Mouse (Mus musculus) thymus, adult 2 months (tissue): Measurements from ENCODE around the gene Col4a2. TPM values are rescaled to one million over a fixed set of nuclear protein-coding genes. Genes with fewer than 3 reads are reported as not detected.

Source experiments
- DNase-seq: peaks from one replicate; pipeline ENCODE4 v3.0.0; 2021
- H3K27ac ChIP-seq: fragments of 200-500 bp; 2 replicates; pipeline ENCODE4 v1.5.1; 2012; ENCODE audit warnings: low read length, control low read depth; ENCODE audit not compliant: control insufficient read depth, insufficient read depth
- H3K27me3 ChIP-seq: fragments of 200-500 bp; 2 replicates; pipeline ENCODE4 v1.6.1; 2012; ENCODE audit warnings: mild to moderate bottlenecking, low read length, moderate library complexity, mixed read lengths; ENCODE audit not compliant: control insufficient read depth, insufficient read depth
- H3K36me3 ChIP-seq: fragments of 200-500 bp; 2 replicates; pipeline ENCODE4 v1.6.1; 2012; ENCODE audit warnings: mild to moderate bottlenecking, low read length, moderate library complexity; ENCODE audit not compliant: control insufficient read depth, insufficient read depth
- H3K4me1 ChIP-seq: fragments of 200-500 bp; replicated peaks from 2 replicates; pipeline ENCODE4 v1.6.1; 2012; ENCODE audit warnings: low read length; ENCODE audit not compliant: control insufficient read depth, insufficient read depth
- H3K4me3 ChIP-seq: fragments of 200-500 bp; 2 replicates; pipeline ENCODE4 v1.5.1; 2012; ENCODE audit warnings: mild to moderate bottlenecking, low read length, control low read depth, moderate library complexity; ENCODE audit not compliant: control insufficient read depth, insufficient read depth
- CTCF ChIP-seq: fragments of 200-500 bp; IDR thresholded peaks from 2 replicates; pipeline ENCODE4 v1.5.1; 2012; ENCODE audit warnings: mild to moderate bottlenecking, control low read depth, low read length, moderate library complexity, borderline replicate concordance; ENCODE audit not compliant: control insufficient read depth, poor library complexity, insufficient read depth; ENCODE audit errors: extremely low read depth
- POLR2A ChIP-seq: fragments of 200-500 bp; IDR thresholded peaks from 2 replicates; pipeline ENCODE4 v1.6.1; 2012; ENCODE audit warnings: mild to moderate bottlenecking, low read length, control low read depth, moderate library complexity; ENCODE audit not compliant: control insufficient read depth, poor library complexity, insufficient read depth; ENCODE audit errors: extremely low read depth
- WGBS: fragments of 180-500 bp; shearing (Covaris S2); methylation state at CpG from one replicate; pipeline ENCODE4 v1.1.7; 2018; 5-methylcytosine and 5-hydroxymethylcytosine counted together
- polyA plus RNA-seq: library from polyadenylated mRNA; depleted of rRNA; stranded (reverse); fragments of >200 nt; gene quantifications from 2 replicates; pipeline ENCODE4 v1.2.3, GENCODE M21; 2012

Gene Col4a2
- polyA plus RNA-seq, 1 experiment, result 25.7 TPM

DNA sequence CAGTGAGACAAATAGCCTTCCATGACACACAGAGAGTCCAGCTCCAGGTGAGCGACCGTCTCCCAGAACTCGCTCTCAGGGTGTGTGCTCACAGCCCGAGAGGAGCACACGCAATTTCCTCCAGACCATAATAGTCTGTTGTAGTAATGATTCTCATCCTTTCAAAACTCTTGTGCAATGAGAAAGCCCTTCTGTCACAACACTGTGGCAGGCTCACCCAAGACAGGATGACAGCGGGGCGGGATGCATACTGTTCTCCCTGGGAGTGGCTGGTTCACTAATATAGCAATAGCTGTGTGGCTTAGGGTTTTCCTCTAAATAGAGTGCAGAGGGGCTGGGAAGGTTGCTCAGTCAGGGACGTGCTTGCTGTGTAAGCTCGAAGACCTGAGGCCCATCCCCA, 91.2 kb downstream of the Col4a2 start:
- no peaks in the 10 kb centered on the region for H3K27me3 ChIP-seq
- H3K4me3 ChIP-seq, result no peak overlapping the region
- DNase-seq, result no peak
- H3K36me3 ChIP-seq, result no peaks in the 10 kb centered on the region
- no peak overlapping the region for H3K27ac ChIP-seq
- WGBS, result 95% methylated on average over 9 of the region's 9 CpGs
- no peak for TF ChIP-seq CTCF
- TF ChIP-seq POLR2A, result no peak
- no peaks in the 10 kb centered on the region for H3K4me1 ChIP-seq

DNA sequence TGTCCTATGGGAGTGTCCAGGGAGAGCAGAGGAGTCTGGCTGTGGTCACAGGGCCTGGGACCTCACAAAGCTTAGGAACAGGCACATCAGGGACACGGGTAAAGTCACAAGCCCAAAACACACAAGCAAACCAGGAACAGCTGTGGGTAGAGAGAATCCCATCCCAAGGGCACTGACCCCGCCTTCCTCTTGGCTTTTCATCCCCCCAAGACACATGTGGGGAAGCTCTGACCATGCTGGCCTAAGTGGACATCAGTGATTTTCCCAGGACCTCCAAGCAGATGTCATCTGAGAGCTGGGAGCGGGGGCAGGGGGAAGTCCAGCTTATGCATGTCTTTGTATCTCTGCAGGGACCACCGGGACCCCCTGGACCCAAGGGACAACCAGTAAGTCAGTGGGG, 92.0 kb downstream of the Col4a2 start:
- no peak for TF ChIP-seq POLR2A
- TF ChIP-seq CTCF, result no peak
- no peaks in the 10 kb centered on the region for H3K27me3 ChIP-seq
- no peak for DNase-seq
- H3K27ac ChIP-seq, result no peak overlapping the region
- H3K4me1 ChIP-seq, result no peaks in the 10 kb centered on the region
- H3K4me3 ChIP-seq, result no peak overlapping the region
- H3K36me3 ChIP-seq, result no peaks in the 10 kb centered on the region
- WGBS, result 89% methylated on average over 4 of the region's 4 CpGs

DNA sequence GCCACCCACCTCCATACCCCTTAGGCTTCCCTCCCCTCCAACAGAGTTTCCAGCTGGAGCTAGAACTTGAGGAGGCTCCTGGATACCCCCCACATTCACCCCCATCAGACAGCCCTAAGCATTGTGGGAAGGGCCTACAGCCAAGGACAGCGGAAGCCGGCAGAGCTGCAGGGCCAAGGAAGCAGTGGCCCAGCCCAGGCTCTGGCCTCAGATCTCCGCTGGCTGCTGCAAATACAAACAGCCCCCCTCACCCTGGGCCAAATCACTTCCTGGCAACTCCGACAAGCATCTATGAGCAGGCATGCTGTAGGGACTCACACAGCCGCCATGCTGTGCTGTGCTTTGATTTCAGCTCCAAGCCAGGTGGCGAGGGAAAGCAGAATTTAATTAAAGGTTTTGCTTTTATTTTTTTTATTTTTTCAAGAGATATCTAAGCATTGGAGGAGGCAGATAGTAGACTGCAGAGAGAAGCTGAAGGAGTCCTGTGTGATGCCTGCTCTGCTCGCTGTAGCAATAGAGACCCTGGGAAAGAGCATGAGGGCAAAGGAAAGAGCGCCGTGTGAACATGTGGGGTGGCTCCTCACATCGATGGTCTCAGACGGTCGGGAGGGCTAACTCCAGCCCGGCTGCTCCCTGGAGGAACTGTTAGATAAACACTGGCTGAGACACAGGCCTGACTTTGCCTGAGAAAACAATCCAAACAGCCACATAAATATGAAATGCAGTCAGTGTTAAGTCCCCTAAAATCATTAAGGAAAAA, 93.3 kb downstream of the Col4a2 start:
- H3K36me3 ChIP-seq, result no peaks in the 10 kb centered on the region
- no peaks in the 10 kb centered on the region for H3K27me3 ChIP-seq
- DNase-seq, result no peak

DNA sequence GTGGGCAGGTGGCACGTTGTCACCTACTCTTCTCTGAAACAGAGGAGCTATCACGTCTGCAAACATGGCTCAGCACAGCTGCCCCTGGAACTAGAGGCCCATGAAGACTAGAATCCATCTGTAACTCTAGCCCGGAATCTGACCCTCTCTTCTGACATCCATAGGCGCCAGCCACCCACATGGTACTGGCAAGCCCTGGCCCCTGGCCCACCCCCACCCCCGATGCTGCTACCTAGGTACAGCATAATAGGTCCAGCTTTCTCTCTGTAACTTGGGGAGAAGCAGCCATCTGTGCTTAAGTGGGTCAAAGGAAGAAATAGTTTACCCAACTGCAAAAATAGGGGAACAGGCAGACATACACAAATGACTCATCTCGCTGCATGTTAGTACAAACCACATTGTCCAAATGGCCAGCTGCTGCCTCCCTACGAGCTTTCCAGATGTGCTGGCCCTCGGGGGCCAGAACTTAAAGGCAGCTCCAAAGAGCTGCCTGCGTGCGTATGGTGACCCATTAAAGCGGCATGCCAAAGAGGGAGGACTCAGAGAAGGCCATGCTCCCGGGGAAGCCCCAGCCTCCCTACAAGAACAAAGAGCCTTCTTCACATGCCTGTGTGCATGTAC, 99.0 kb downstream of the Col4a2 start:
- no peaks in the 10 kb centered on the region for H3K27me3 ChIP-seq
- H3K36me3 ChIP-seq, result no peaks in the 10 kb centered on the region
- no peak overlapping the region for H3K27ac ChIP-seq
- H3K4me3 ChIP-seq, result no peak overlapping the region
- H3K4me1 ChIP-seq, result no peaks in the 10 kb centered on the region
- DNase-seq, result no peak
- TF ChIP-seq CTCF, result no peak
- TF ChIP-seq POLR2A, result no peak
- 93% methylated on average over 12 of the region's 12 CpGs for WGBS

More for the DNA sequence above, 93.3 kb downstream of the Col4a2 start:
- H3K4me1 ChIP-seq, result no peaks in the 10 kb centered on the region
- TF ChIP-seq POLR2A (no peak), CTCF (no peak)
- 91% methylated on average over 13 of the region's 13 CpGs for WGBS
- H3K27ac ChIP-seq, result no peak overlapping the region
- no peak overlapping the region for H3K4me3 ChIP-seq

DNA sequence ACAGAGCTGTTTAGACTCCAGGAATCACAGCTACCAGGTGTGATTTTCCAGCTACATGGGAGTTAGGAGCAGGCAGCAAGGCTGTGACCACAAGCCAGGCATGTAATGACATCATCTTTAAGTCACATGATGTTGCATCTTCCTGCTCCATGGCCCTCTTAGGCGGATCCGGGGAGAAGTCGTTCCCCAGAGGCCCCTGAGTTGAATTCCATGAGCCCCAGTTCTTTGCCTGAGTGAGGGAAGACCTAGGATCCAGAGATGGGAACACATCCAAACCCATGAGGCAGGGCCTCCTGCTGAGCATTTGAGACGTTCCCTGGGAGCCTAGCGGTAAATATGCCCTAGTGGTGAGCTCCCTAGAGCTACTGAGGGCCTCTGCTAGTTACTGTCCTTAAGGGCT, 99.8 kb downstream of the Col4a2 start:
- no peaks in the 10 kb centered on the region for H3K4me1 ChIP-seq
- no peak overlapping the region for H3K27ac ChIP-seq
- DNase-seq, result no peak
- H3K36me3 ChIP-seq, result no peaks in the 10 kb centered on the region
- 84% methylated on average over 5 of the region's 5 CpGs for WGBS
- H3K27me3 ChIP-seq, result no peaks in the 10 kb centered on the region
- TF ChIP-seq CTCF (no peak), POLR2A (no peak)
- H3K4me3 ChIP-seq, result no peak overlapping the region

DNA sequence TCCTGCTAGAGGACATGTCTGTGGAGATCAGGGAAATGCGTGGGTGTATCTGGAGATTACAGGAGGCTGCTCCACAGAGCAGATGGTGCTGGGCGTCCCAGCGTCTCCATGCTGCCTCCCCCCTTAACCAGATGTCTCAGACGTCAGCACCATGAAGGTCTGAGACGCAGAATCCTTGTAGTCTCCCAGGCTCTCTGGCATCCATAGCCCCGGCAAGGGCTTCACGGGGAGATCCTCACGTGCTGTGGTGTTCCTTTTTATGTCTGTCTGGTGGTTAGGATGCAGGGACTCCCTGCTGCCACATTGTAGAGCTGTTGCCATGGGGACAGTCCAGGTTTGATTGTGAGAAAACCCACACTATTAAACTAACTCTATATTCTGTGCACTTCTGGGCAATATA, 101.7 kb downstream of the Col4a2 start:
- TF ChIP-seq CTCF (no peak), POLR2A (no peak)
- H3K4me1 ChIP-seq, result no peaks in the 10 kb centered on the region
- no peaks in the 10 kb centered on the region for H3K27me3 ChIP-seq
- H3K27ac ChIP-seq, result no peak overlapping the region
- no peak overlapping the region for H3K4me3 ChIP-seq
- WGBS, result 80% methylated on average over 8 of the region's 8 CpGs
- DNase-seq, result no peak
- H3K36me3 ChIP-seq, result no peaks in the 10 kb centered on the region
